Mouse (Mus musculus) frontal cortex, postnatal 14 days (tissue): Measurements from ENCODE around the gene Hecw1.

ENCODE experiments used
- DNase-seq, 2 experiments: peaks; one replicate each; pipeline ENCODE4 v3.0.0; 2022; ENCODE audit warnings: low spot score in 2 of 2

The Hecw1 gene

DNA sequence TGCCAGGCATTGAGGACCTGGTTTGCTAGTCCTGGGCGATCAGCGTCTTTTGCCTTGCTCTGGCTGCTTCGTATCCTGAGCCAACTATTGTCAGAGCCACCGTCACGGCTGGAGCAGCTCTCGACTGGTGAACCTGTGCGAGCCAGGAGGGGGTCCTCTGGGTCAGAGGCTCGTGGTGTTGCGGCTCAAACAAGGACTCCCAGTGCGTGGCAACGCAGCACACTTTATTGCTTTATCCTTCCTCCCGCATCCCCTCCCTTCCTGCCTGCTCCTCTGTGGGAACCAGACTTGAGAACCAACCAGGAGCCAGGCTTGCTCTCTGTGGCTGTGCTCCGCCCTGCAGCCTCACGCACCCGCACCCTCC, at the start of gene Hecw1:
Gene Hecw1 (minus strand): TSS at position 323 of the 364 bp plus-strand sequence.
- peak in 1 of 2 experiments; percentile 54 for DNase-seq

DNA sequence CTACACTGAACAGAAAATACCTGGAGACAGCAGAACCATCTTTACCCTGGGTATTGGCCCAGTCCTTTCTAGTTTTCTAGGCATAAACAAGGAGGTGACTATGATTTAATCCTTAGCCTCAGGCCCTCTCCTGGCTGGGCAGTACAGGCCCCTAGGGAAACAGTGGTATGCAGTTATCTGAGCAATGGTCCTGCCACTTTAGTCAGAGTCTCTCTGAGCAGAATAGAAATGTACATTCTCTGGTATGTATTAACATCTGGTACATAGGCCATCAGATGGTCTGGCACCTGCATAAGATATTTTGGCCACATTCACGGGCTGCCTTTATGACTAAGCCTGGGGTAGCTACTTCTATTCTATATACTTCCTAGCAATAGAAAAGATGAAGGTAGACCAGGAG, 38.3 kb upstream of the Hecw1 start:
- no peak for DNase-seq

DNA sequence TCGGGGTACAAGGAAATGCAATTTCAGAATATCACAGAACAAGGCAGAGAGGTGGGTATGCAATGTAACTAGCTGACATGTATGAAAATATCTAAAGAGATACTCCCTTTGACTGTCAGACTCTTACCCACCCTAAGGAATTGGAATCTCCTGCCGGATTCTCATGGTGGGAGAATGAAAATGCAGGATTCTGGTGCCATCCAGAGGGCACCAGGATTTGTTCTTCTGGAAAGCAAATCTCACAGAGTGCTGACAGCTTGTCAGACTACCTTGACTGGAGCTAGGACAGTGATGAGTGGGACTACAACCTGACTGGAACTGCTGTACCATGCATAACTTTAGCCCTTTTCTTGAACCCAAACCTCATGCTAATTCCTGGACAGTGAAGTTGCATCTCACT, 29.6 kb upstream of the Hecw1 start:
- no peak for DNase-seq

GRCm38 (mm10) chr13:14542860-14543259, 19.8 kb upstream of the Hecw1 start:
- DNase-seq: no peak

DNA sequence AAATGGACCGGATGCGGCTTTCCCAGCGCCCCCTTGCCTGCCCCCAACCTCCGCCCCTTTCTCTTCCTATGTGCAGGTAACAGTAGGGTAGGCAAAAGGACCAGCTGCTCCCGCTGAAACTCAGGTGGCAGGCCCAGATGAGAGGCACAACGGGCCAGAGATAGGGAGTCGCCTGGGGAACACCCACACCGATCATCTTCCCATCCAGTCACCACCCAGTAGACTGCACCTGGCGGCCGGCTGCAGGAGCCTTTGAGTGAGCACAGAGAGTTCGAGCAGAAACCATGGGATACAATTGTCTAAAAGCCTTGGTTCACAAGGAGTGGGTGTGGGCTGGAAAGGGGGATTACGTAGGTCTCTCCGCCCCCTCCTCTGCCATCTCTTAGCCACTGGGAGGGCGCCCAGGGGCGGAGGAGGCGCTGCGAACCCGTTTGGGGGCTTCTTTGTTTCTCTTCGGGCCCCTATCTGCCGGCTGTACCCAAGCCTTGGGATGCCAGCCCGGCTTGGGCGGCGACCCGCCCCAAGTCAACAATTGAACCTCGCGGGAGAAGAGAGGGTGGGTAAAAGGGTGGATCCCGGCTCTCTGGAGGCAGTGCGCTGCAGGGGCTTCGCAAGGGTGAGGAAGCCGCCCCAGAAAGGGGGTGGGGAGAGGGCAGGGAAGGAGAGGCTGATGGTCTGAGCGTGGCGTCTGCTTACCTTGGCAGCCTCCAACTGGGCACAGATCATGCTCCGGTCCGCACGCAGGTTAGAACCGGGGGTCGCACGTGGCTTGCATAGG, 711 bp downstream of the Hecw1 start:
- DNase-seq: peak; percentile 53 to 58

GRCm38 (mm10) chr13:14521746-14522127, 1.3 kb downstream of the Hecw1 start:
- peak in 1 of 2 experiments; percentile 25 for DNase-seq

GRCm38 (mm10) chr13:14519605-14520004, 3.4 kb downstream of the Hecw1 start:
- no peak for DNase-seq

DNA sequence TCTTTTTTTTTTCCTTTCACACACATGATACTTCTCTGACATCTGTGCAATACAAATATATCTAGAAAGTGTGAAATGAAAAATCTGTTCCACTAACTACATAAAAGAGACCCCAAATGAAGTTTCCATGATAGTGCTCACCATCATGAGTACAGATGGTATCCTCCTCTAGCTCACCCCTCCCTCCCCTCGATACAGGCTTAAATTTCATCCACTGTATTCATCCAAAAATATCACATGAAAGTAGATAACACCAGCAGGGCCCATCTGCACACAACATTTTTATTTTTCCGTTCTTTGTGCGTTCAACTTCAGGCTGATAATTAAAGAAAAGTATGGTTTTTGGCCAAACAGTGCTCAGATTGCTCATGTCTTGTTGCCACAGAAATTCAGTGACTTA, 5.5 kb downstream of the Hecw1 start:
- no peak for DNase-seq

DNA sequence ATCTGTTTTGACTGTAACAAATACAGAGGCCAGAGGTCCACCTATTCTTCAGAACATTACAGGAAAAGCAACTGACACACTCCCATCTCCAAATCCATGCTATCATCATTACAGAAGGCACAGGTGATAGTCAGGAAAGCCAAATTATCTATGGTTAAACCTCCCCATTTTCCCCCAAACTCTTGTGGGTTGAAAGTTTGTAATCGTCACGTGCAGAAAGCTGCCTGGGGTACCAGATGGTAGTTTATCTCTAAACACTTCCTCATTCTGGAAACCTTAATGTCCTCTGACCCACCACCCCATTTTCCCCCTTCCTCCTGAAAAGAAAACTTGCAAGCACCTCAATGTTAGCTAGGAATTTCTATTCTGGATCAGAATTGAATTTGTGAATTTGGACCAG, 7.9 kb downstream of the Hecw1 start:
- DNase-seq: no peak

DNA sequence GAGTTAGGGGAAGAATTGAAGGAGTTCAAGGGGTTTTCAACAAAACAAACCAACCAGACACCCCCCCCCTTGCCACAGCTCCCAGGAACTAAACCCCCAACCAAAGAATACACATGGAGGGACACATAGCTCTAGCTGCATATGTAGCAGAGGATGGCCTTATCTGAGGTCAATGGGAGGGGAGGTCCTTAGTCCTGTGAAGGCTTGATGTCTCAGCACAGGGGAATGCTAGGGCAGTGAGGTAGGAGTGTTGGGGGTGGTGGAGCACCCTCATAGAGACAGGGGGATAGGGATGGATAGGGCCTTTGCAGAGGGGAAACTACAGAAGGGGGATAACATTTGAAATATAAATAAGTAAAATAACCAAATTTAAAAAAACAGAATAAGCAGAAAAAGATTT, 9.1 kb downstream of the Hecw1 start:
- DNase-seq: no peak

- DNase-seq: no peak
Measured at GRCm38 (mm10) chr13:14506765-14507164, 16.3 kb downstream of the Hecw1 start.

GRCm38 (mm10) chr13:14500251-14500650, 22.8 kb downstream of the Hecw1 start:
- DNase-seq: no peak

- DNase-seq: no peak
Measured at GRCm38 (mm10) chr13:14498780-14499179, 24.2 kb downstream of the Hecw1 start.

GRCm38 (mm10) chr13:14496954-14497353, 26.1 kb downstream of the Hecw1 start:
- DNase-seq: no peak

GRCm38 (mm10) chr13:14487812-14488211, 35.2 kb downstream of the Hecw1 start:
- no peak for DNase-seq

DNA sequence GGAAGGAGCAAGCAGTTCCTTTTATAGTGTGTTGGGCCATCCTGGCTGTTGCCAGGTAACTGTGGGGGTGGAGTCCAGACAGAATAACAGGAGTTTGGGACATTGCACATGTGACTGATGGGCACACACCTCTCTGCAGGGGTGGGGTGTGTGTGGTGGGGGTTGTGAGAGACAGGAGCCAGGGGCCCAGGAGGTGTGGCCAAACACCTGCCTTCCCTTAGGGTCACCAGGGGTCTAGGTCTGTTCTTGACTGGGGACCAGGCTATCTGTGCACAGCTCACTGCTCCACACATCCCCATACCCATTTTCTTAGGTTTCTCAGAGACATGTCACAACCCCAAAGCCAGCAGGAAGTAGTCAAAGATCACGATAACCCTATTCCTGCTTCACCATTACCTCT, 51.9 kb downstream of the Hecw1 start:
- no peak for DNase-seq

GRCm38 (mm10) chr13:14467517-14467916, 55.5 kb downstream of the Hecw1 start:
- DNase-seq: no peak

GRCm38 (mm10) chr13:14461036-14461435, 62.0 kb downstream of the Hecw1 start:
- DNase-seq: no peak

GRCm38 (mm10) chr13:14457043-14457442, 66.0 kb downstream of the Hecw1 start:
- no peak for DNase-seq

DNA sequence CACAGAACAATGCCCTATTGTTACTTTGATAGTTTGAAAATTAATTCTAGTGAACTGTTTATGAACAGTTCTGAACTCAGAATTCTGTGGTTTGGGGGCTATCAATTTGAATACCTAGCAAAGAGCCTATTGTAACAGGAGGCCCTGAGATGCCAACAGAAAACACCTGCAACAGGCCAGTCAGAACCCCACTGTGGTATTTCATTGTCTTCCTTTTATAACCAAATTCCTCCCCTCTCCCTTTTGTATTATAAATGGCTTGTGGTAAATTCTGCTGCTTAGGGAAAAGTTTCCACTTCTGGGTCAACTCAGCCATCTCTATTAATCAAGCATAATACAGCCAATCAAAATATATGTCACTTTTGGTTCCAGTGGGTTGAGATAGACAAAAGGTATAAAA, 83.5 kb downstream of the Hecw1 start:
- no peak for DNase-seq

- no peak for DNase-seq
Measured at GRCm38 (mm10) chr13:14428845-14429553, 94.0 kb downstream of the Hecw1 start.

- no peak for DNase-seq
Measured at GRCm38 (mm10) chr13:14424836-14425235, 98.2 kb downstream of the Hecw1 start.

- no peak for DNase-seq
Measured at GRCm38 (mm10) chr13:14413405-14413804, 109.6 kb downstream of the Hecw1 start.
